Mouse (Mus musculus) heart, postnatal 0 days (tissue): ENCODE measurements around the gene Dok4. TPM values are rescaled to one million over a fixed set of nuclear protein-coding genes. Genes with fewer than 3 reads are reported as not detected.

Experiments used
- ATAC-seq: fragments of 200-750 bp; cut with Nextera tagmentation; 2 replicates; pipeline ENCODE4 v1.8.0; 2017; ENCODE audit warnings: low read depth, moderate number of reproducible peaks, moderate library complexity; ENCODE audit not compliant: insufficient read depth
- DNase-seq: peaks from one replicate; pipeline ENCODE4 v3.0.0-alpha.2; 2016; ENCODE audit warnings: low spot score
- H3K27ac ChIP-seq: fragments of 300-500 bp; sonication (generic); 2 replicates; pipeline ENCODE4 v1.5.1; 2014; ENCODE audit warnings: low read depth, mild to moderate bottlenecking
- H3K27me3 ChIP-seq: fragments of 300-500 bp; sonication (generic); 2 replicates; pipeline ENCODE4 v1.6.1; 2014; ENCODE audit warnings: low read length, mixed read lengths; ENCODE audit not compliant: control insufficient read depth, insufficient read depth
- H3K36me3 ChIP-seq: fragments of 300-500 bp; sonication (generic); replicated peaks from 2 replicates; pipeline ENCODE4 v1.6.1; 2014; ENCODE audit warnings: low read length, mixed read lengths; ENCODE audit not compliant: control insufficient read depth, insufficient read depth
- H3K4me1 ChIP-seq: fragments of 300-500 bp; sonication (generic); 2 replicates; pipeline ENCODE4 v1.6.1; 2014; ENCODE audit warnings: antibody characterized with exemption; ENCODE audit not compliant: control insufficient read depth, insufficient read depth
- H3K4me2 ChIP-seq: fragments of 300-500 bp; sonication (generic); 2 replicates; pipeline ENCODE4 v1.6.1; 2014; ENCODE audit warnings: low read depth, mild to moderate bottlenecking, low read length, moderate library complexity
- H3K4me3 ChIP-seq: fragments of 300-500 bp; sonication (generic); 2 replicates; pipeline ENCODE4 v1.5.1; 2014; ENCODE audit warnings: low read depth, low read length
- H3K9ac ChIP-seq: fragments of 300-500 bp; sonication (generic); replicated peaks from 2 replicates; pipeline ENCODE4 v1.6.1; 2014; ENCODE audit warnings: low read depth, low read length, mixed read lengths
- H3K9me3 ChIP-seq: fragments of 300-500 bp; sonication (generic); replicated peaks from 2 replicates; pipeline ENCODE4 v1.6.1; 2016; ENCODE audit warnings: low read length; ENCODE audit not compliant: control insufficient read depth
- CTCF ChIP-seq: IDR thresholded peaks from 2 replicates; pipeline ENCODE4 v1.5.1; 2016; ENCODE audit warnings: antibody characterized with exemption, control low read depth, low read depth
- EP300 ChIP-seq: IDR thresholded peaks from 2 replicates; pipeline ENCODE4 v1.6.1; 2016; ENCODE audit warnings: antibody characterized with exemption, low read depth
- WGBS: fragments of 180-500 bp; shearing (Covaris S2); extraction: QIAGEN DNeasy Blood & Tissue Kit; methylation state at CpG from one replicate; pipeline ENCODE4 v1.1.7; 2014; 5-methylcytosine and 5-hydroxymethylcytosine counted together
- polyA plus RNA-seq: library from polyadenylated mRNA; unstranded; fragments of >200 nt; fragmentation: Nextera tagmentation; extraction: Ambion mirVana; gene quantifications from 2 replicates; pipeline ENCODE4 v1.2.1, GENCODE M21; 2015
- total RNA-seq: library from RNA; depleted of rRNA; stranded (reverse); fragments of >200 nt; gene quantifications from 2 replicates; pipeline ENCODE4 v1.2.3, GENCODE M21; 2014; ENCODE audit warnings: low replicate concordance

Dok4 gene
- total and polyA plus RNA-seq, 2 experiments from 2014 or later = 28.7 to 43.4 TPM

GRCm38 (mm10) chr8:94903709-94904108 is 27.6 kb upstream of the Dok4 start:
- Histone ChIP-seq H3K27me3 (no peaks in the 10 kb centered on the region), H3K4me3 (no peak overlapping the region), H3K27ac (no peak overlapping the region), H3K4me1 (peaks cover 43% of the 10 kb centered on the region), H3K9me3 (no peaks in the 10 kb centered on the region), H3K36me3 (peaks cover 41% of the 10 kb centered on the region), H3K4me2 (no peak overlapping the region), H3K9ac (no peak overlapping the region)
- no peak for TF ChIP-seq CTCF
- no peak for TF ChIP-seq EP300
- WGBS = 76% methylated on average over 12 of the region's 12 CpGs
- ATAC-seq (no peak), DNase-seq (no peak)

DNA sequence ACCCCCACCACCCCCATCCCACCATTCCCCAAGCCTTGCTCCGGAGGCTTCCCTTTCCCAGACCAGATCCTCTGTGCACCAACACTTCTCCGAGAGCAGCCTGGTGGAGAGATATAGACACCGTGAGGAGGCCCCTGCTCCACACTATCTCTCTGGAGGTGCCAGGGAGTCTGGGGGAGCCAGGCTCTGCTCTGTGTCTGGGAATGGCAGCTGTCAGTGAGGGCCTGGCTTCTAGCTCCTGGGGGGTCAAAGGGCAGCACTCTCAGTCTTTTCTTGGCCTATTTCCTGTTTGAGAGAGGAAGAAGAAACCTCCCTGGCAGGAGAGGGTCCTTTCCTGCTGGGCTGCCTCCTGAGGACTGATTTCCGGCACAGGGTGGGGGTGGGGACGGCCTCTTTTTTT is 24.9 kb upstream of the Dok4 start:
- peak overlapping the region; percentile 34 for H3K4me2 ChIP-seq
- peaks cover 44% of the 10 kb centered on the region for H3K4me1 ChIP-seq
- no peak overlapping the region for H3K9ac ChIP-seq
- no peak for DNase-seq
- H3K27me3 ChIP-seq = no peaks in the 10 kb centered on the region
- ATAC-seq = peak; percentile 39; the same call in 1 of the 2 replicates
- no peak overlapping the region for H3K4me3 ChIP-seq
- 12% methylated on average over 5 of the region's 5 CpGs for WGBS
- H3K9me3 ChIP-seq = no peaks in the 10 kb centered on the region
- peaks cover 21% of the 10 kb centered on the region for H3K36me3 ChIP-seq
- no peak for TF ChIP-seq EP300
- TF ChIP-seq CTCF = no peak
- H3K27ac ChIP-seq = peak overlapping the region; percentile 88

DNA sequence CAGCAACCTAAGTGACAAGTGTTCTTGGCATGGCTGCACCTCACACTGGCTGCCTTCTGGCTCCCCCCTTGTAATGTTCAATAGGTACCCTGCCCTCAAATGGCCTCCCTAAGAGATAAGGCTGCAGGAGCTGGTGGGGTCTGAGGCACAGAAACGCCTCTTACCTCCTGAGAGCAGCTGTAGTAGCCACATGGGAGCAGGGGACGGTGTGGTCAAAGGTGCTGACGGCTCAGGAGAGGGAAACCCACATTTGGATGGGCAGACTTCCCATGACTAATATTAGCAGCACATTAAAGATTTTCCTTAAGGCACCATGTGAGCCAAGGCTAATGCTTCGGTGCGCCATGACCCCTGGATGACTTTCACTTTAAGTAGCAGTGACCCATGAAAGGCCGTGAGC is 24.5 kb upstream of the Dok4 start:
- peaks cover 43% of the 10 kb centered on the region for H3K4me1 ChIP-seq

DNA sequence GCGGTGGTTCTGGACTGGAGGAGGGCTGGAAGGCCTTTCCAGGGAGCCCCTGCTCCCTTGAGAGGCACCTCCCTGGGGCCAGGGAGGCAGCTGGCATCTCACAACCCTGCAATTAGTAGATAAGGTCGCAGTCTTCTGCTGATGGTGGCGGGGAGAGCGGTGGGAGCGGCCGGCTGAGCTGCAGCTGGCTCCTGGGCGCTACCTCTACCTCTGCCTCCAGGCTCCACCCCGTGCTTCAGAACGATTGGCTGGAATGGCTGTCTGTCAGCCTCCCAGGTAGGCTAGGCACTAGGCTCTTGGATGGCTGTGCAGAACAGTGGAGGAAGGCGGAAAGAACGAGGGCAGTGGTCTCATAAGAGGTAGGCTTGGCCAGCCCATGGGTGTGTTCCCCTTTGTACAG is 23.1 kb upstream of the Dok4 start:
- H3K9me3 ChIP-seq = no peaks in the 10 kb centered on the region
- TF ChIP-seq CTCF = no peak
- no peak for TF ChIP-seq EP300
- peaks cover 31% of the 10 kb centered on the region for H3K4me1 ChIP-seq
- no peak overlapping the region for H3K27ac ChIP-seq
- DNase-seq = no peak
- no peak overlapping the region for H3K9ac ChIP-seq
- no peak overlapping the region for H3K4me3 ChIP-seq
- 23% methylated on average over 11 of the region's 11 CpGs for WGBS
- H3K4me2 ChIP-seq = peak overlapping the region; percentile 38
- H3K36me3 ChIP-seq = peaks cover 16% of the 10 kb centered on the region
- no peaks in the 10 kb centered on the region for H3K27me3 ChIP-seq
- no peak for ATAC-seq

More for the DNA sequence above, 24.5 kb upstream of the Dok4 start:
- Histone ChIP-seq H3K9ac (no peak overlapping the region), H3K36me3 (peaks cover 17% of the 10 kb centered on the region), H3K4me3 (no peak overlapping the region), H3K9me3 (no peaks in the 10 kb centered on the region), H3K27ac (peak overlapping the region; percentile 88), H3K4me2 (peak overlapping the region; percentile 34), H3K27me3 (no peaks in the 10 kb centered on the region)
- WGBS = 6% methylated on average over 6 of the region's 6 CpGs
- no peak for TF ChIP-seq EP300
- TF ChIP-seq CTCF = no peak
- DNase-seq (peak; percentile 72), ATAC-seq (peak; percentile 38)

GRCm38 (mm10) chr8:94892917-94893316 is 16.8 kb upstream of the Dok4 start:
- H3K4me3 ChIP-seq = no peak overlapping the region
- TF ChIP-seq EP300 = 0 out of 2 replicates have a peak, but pooled peaks have one; percentile 22
- TF ChIP-seq CTCF = no peak
- ATAC-seq = no peak; the same call in 1 of the 2 replicates

GRCm38 (mm10) chr8:94888383-94889036 is 12.4 kb upstream of the Dok4 start:
- 27% methylated on average over 14 of the region's 14 CpGs for WGBS
- peak overlapping the region; percentile 5 for H3K4me2 ChIP-seq

More at GRCm38 (mm10) chr8:94892917-94893316, 16.8 kb upstream of the Dok4 start:
- Histone ChIP-seq H3K9ac (no peak overlapping the region), H3K4me2 (no peak overlapping the region), H3K36me3 (no peaks in the 10 kb centered on the region), H3K9me3 (no peaks in the 10 kb centered on the region), H3K27me3 (no peaks in the 10 kb centered on the region), H3K4me1 (no peaks in the 10 kb centered on the region), H3K27ac (peak overlapping the region; percentile 15; the same call in 1 of the 2 replicates)
- DNase-seq = no peak
- 23% methylated on average over 2 of the region's 2 CpGs for WGBS

More at GRCm38 (mm10) chr8:94888383-94889036, 12.4 kb upstream of the Dok4 start:
- no peak for ATAC-seq
- H3K4me1 ChIP-seq = no peaks in the 10 kb centered on the region
- H3K4me3 ChIP-seq = no peak overlapping the region
- no peaks in the 10 kb centered on the region for H3K27me3 ChIP-seq
- no peak for TF ChIP-seq EP300
- TF ChIP-seq CTCF = no peak
- H3K9me3 ChIP-seq = no peaks in the 10 kb centered on the region
- H3K27ac ChIP-seq = no peak overlapping the region
- H3K36me3 ChIP-seq = no peaks in the 10 kb centered on the region
- DNase-seq = no peak
- no peak overlapping the region for H3K9ac ChIP-seq
